Mouse (Mus musculus): ENCODE data around the gene Rpap1.

DNA sequence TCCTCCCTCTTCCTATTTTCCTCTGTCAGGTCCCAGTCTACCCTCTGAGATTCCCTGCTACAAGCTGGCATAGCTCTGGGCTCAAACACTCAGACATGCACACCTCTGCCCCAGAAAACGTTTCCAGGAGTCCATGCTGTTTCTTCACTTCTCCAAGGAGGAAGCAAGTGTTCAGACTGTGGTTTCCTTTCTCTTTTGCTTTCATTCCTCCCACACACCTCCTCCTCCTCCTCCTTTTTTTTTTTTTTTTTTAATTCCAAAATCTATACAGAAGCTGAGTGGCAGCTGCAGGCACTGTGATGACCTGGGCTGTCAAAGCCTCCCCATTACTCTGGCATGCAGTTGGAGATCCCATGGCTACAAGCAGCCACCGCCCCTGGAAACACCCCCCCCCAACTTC, 46.8 kb downstream of the Rpap1 start:
- TF ChIP-seq CTCF (IDR thresholded peaks at IDR 0.05; ENCODE audit: low read depth), result no peak
- no peak for TF ChIP-seq EP300 (IDR thresholded peaks at IDR 0.05; ENCODE audit: low read depth)

Measured in liver, postnatal 0 days (tissue).